Mouse (Mus musculus): Measurements from ENCODE around the gene Gpr61. TPM values are rescaled to one million over a fixed set of nuclear protein-coding genes. Genes with fewer than 3 reads are reported as not detected.

Gpr61 gene
- not detected for total RNA-seq (2023)

DNA sequence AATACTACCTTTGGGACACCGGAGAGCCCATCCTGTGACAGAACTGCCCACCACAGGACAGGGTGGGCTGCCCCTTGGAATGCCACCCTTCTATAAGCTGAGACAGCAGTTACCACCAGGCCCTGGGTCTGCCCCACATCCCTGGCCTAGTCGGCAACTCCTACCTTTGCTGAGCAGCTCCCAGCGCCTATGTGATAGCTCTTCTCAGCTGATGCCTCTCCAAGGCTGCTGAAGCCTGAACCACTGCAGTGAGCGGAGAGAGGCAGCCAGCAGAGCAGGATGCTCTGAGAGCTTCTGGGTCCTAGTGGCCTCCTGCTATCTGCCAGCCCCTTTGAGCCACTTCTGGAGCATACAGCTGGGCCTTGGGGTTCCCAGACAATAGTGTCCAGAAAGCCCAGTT, at the start of gene Gpr61:
TSS of gene Gpr61 (minus strand) at position 227 of the 400 bp plus-strand sequence.

DNA sequence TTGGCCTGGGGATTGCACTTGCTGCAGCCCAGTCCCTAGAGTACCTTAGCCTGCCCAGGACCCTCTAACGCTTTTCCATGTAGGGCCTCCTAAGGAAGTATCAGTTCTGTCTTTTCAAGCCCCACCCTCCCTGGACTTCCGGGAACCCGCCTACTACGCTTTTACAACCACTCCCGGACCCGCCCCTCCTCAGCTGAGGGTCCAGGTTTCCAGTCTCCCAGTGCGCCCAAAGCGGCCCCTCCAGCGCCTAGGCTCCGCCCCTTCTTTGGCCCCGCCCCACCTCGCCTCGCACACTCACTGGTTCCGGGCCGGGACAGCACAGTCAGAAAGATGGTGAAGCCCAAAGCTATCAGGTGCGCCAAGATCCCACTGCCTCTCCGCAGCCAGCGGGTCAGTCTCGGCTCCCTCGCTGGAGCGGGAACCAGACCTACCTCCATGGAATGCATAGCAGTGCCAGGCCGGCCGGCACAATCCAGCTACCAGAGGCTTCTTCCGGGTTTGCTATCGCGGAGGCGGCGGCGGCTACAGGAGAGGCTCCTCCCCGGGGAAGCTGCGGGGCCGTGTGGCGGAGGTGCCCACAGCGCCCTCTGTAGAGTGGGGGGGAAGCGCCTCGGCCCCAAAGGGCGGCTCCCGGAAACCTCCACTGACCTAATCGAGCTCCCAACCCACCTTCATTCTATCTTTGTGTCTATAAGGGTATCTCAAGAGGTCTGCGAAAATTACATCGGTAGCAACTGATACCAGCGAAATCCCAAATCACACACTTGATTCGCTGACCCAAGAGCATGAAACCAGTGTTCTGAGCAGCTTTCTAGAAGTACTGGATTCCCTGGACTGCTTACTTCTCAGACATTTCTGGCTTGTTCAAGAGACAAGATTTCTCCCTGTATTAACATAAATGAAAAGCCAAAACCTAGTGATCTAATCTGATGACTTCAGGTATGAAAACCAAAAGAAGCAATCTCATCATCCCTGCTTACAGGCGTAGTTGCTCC, 45.9 kb upstream of the Gpr61 start, which contains the start of gene Cyb561d1:
TSS of gene Cyb561d1 (minus strand) at position 884 of the 995 bp plus-strand sequence.

DNA sequence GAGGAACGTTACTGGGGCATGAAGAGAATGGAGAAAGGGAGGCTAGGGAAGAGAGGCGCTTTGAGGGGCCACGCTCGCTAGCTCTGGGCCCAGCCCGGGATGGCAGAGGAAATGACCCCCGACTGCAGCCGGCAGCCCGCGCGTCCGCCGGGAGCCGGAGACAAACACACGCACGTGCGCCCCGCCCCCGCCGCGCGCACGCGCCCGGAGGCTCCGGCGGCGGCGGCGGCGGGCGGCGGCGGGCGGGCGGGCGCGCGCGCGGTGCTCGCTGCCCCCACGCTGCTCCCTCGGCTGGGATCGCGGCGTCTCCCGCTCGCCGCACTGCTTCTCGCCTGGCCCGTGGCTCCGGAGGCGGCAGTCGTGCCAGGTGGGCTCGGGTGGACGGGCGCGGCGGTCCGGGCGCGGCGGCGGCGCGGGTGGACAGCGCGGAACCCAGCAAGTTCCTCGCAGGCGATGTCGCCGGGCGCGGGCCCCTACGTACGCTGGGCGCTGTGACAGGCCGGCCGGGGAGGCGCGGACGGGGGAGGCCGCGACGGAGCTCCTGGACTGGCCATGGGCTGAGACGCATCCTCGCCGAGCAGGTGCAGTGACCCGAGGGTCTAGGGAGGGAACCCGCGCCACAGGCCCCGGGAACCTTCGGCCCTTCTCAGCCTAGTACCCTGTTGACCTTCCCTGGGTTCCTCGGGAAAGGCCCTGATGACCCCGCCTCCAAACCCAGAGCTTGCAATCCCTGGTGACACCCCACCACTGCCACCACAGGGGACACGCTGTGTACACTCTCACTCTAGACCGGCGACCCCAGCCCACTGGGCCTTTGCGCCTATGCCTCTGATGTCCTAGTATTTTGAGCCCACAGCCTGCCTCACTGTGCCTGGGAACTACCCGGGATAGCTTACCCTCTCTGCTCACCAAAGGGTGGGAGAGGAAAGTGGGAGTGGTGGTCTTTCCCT, 31.7 kb upstream of the Gpr61 start, which contains the start of gene Amigo1:
TSS of gene Amigo1 (plus strand) at position 238 of the 950 bp plus-strand sequence.

DNA sequence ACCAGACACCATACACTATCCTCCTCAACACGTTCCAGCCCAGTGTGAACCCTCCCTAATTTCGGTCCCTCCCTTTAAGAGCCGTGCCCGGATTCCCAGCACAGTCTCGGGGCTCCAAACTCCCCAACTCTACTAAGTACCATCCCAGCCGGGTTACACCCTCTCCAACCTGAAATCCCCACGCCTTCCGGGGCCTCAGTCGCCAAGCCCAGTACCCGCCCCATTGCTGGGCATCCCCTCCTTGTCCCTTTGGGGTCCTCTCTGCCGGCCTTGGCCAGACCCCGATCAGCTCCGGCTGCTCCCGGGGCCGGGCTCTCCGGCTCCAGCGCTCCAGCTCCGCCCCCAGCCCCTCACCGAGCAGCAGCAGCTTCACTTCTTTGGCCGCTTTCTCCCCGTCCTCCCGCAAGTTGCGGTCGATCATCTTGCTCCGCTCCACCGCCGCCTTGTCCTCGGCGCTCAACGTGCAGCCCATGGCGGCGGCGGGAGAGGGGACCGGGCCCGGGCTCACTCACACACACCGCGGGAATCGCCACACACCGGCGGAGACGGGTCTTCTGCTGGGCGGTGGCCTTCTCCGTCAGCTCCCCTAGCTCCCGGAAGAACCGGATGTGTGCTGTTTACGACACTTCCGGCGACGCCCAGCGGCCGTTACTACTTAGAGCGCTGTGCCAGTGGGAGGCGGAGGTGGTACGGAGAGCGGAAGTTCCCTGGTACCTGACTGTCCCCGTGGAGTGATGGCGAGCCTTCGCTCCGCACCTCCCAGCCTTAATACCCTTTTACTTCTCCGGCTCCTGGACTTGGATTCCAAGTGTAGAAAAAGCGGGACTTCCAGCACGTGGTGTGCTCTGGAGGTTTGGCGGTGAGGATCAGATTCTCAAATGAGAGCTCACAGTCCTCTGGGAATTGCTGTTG, 8.9 kb downstream of the Gpr61 start, which contains the start of gene Gnai3:
TSS of gene Gnai3 (minus strand) at position 613 of the 912 bp plus-strand sequence.

Other genes starting within 250 kb of the Gpr61 start
- gene Gstm7, start 223.1 kb downstream of the Gpr61 start, total RNA-seq (2023) = 2.7 TPM
- not detected for gene Gstm6, start 211.1 kb downstream of the Gpr61 start, total RNA-seq (2023)
- gene Gstm3, start 185.6 kb downstream of the Gpr61 start, total RNA-seq (2023) = not detected
- gene Gstm2, start 168.4 kb downstream of the Gpr61 start, total RNA-seq (2023) = 1.3 TPM
- gene Gstm1, start 136.9 kb downstream of the Gpr61 start, total RNA-seq (2023) = 9.4 TPM
- 3.9 TPM for gene Gstm4, start 110.0 kb downstream of the Gpr61 start, total RNA-seq (2023)
- gene Ampd2, start 68.2 kb downstream of the Gpr61 start, total RNA-seq (2023) = 33.1 TPM
- gene Gnat2, start 62.1 kb downstream of the Gpr61 start, total RNA-seq (2023) = not detected
- 86.8 TPM for gene Gnai3, start 8.7 kb downstream of the Gpr61 start, total RNA-seq (2023)
- gene Amigo1, start 31.5 kb upstream of the Gpr61 start, total RNA-seq (2023) = 2.4 TPM
- 33.5 TPM for gene Cyb561d1, start 46.3 kb upstream of the Gpr61 start, total RNA-seq (2023)
- 43.8 TPM for gene Atxn7l2, start 56.1 kb upstream of the Gpr61 start, total RNA-seq (2023)
- gene Sypl2, start 71.8 kb upstream of the Gpr61 start, total RNA-seq (2023) = not detected
- gene Psma5, start 102.0 kb upstream of the Gpr61 start, total RNA-seq (2023) = 33.5 TPM
- 1.3 TPM for gene Sort1, start 129.2 kb upstream of the Gpr61 start, total RNA-seq (2023)
- gene Mybphl, start 210.0 kb upstream of the Gpr61 start, total RNA-seq (2023) = not detected
- gene Psrc1, start 229.0 kb upstream of the Gpr61 start, total RNA-seq (2023) = 0.41 TPM